In the genomic region with DNA sequence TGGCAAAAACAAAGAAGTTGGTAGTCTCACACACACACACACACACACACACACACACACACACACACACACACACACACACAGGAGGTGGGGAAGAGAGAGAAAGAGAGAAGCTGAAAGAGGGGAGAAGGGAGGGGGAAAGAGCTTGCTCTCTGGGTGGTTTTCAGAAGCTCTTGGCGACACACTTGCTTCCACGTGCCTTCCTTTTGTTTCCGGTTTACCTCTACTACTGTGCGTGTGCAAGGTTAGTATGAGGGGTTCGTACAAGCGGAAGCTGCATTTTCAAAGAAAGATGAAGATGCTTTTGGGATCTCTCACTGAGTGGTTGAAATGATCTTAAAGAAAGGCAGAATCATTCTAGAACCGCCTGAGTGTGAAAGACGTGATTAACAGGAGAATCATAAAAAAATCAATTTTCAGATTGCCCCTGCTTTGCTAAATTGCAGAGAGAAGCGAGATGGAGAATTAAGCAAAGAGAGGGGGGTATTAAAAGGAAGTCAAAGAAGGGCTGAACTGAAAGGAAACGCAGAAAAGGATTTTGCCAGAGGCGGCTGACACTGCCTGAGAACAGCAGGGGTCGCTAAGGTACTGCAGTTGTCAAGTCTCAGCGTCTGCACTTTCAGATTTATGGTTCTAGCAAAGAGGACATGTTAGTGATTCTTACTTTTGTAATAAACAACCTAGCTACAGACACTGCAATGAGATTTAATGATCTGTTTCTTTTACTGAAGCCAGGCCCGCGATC, we compare ENCODE assay signal across 8 mouse cellular contexts.
DNase-seq lines count a peak whose midpoint lies in the region; ATAC-seq and TF ChIP-seq lines count a peak whose summit lies in the region.

No protein-coding gene starts in this region.

- no peaks in the 10 kb centered on the region for H3K36me3 ChIP-seq in ES-E14 (ENCODE audit: control insufficient read depth, insufficient read depth, low read length, poor library complexity, severe bottlenecking)
- no peaks in the 10 kb centered on the region for H3K36me3 ChIP-seq in forebrain, embryonic 10.5 days (replicated peaks)
- no peaks in the 10 kb centered on the region for H3K36me3 ChIP-seq in hindbrain, embryonic 13.5 days

- DNase-seq in ES-E14 (ENCODE audit: low read depth, low spot score) = peak; percentile 30
- DNase-seq in adrenal gland, postnatal 4 days (ENCODE audit: low spot score in 2 of 2) = peak; percentile 9 to 14
- DNase-seq in forebrain, embryonic 10.5 days (ENCODE audit: extremely low spot score, low spot score) = peak; percentile 56
- DNase-seq in layer of hippocampus, postnatal 10 days (ENCODE audit: low spot score in 2 of 2) = peak; percentile 77 to 84
- peak; percentile 21 for DNase-seq in lung, postnatal 36 days
- DNase-seq in right cerebral cortex, postnatal 36 days (ENCODE audit: low spot score in 2 of 2) = peak; percentile 57 to 63
- no peak for DNase-seq in spleen, adult 18-20 months

- H3K4me1 ChIP-seq in ES-E14 (ENCODE audit: control insufficient read depth in 2 of 2, insufficient read depth in 2 of 2, low read length in 2 of 2, poor library complexity in 1 of 2) = no peaks in the 10 kb centered on the region
- H3K4me1 ChIP-seq in forebrain, embryonic 10.5 days = peaks cover 13% of the 10 kb centered on the region
- H3K4me1 ChIP-seq in hindbrain, embryonic 13.5 days (replicated peaks) = 0 out of 2 replicates have a peak, but pooled peaks cover 6% of the 10 kb centered on the region

- 17% methylated on average over 15 of the region's 15 CpGs for WGBS in forebrain, embryonic 10.5 days
- WGBS in hindbrain, embryonic 13.5 days = 19% methylated on average over 15 of the region's 15 CpGs

- H3K9ac ChIP-seq in ES-E14 (ENCODE audit: insufficient read depth, low read depth, low read length, poor library complexity, severe bottlenecking) = no peak overlapping the region
- peak overlapping the region; percentile 39; the same call in 1 of the 2 replicates for H3K9ac ChIP-seq in hindbrain, embryonic 13.5 days

- ATAC-seq in hindbrain, embryonic 13.5 days (ENCODE audit: low FRiP score) = peak; percentile 63

- in situ Hi-C loops in ES-E14 (cut with MboI; ENCODE audit: low sequenced_read_pairs in 2 of 2, unreplicated experiment in 2 of 2) = loop anchor here (10.0 to 25.0 kb wide), 3 partner anchors 548 to 1006 kb away; no protein-coding TSS in a partner anchor

- H3K4me2 ChIP-seq in hindbrain, embryonic 13.5 days = peak overlapping the region; percentile 39

- peaks cover under 1% of the 10 kb centered on the region; the same call in 1 of the 2 replicates for H3K27me3 ChIP-seq in forebrain, embryonic 10.5 days (ENCODE audit: poor library complexity, severe bottlenecking)
- no peaks in the 10 kb centered on the region for H3K27me3 ChIP-seq in hindbrain, embryonic 13.5 days

- no peak overlapping the region for H3K4me3 ChIP-seq in ES-E14 (ENCODE audit: insufficient read depth in 1 of 2, low read depth in 1 of 2, low read length in 2 of 2, poor library complexity in 1 of 2, severe bottlenecking in 1 of 2)
- peak overlapping the region; percentile 20; the same call in 1 of the 2 replicates for H3K4me3 ChIP-seq in forebrain, embryonic 10.5 days
- 0 out of 2 replicates have a peak overlapping the region, but pooled peaks have one; percentile 4 for H3K4me3 ChIP-seq in hindbrain, embryonic 13.5 days

- H3K27ac ChIP-seq in ES-E14 (ENCODE audit: insufficient read depth, low read depth, low read length, poor library complexity, severe bottlenecking) = no peak overlapping the region
- H3K27ac ChIP-seq in forebrain, embryonic 10.5 days = 0 out of 2 replicates have a peak overlapping the region, but pooled peaks have one; percentile 30
- H3K27ac ChIP-seq in hindbrain, embryonic 13.5 days = 0 out of 2 replicates have a peak overlapping the region, but pooled peaks have one; percentile 18

- no peaks in the 10 kb centered on the region for H3K9me3 ChIP-seq in ES-E14 (ENCODE audit: control insufficient read depth, insufficient read depth, low read depth, low read length)
- H3K9me3 ChIP-seq in forebrain, embryonic 10.5 days = no peaks in the 10 kb centered on the region
- H3K9me3 ChIP-seq in hindbrain, embryonic 13.5 days = no peaks in the 10 kb centered on the region

TF ChIP-seq in ES-E14, 5 proteins besides CTCF, POLR2A, EP300 and RAD21:
- TF ChIP-seq ZC3H11A (IDR thresholded peaks at IDR 0.05; ENCODE audit: borderline replicate concordance, low read depth, low read length) (peak; percentile 93), MAFK (IDR thresholded peaks at IDR 0.05; ENCODE audit: insufficient read depth, low read depth, low read length) (no peak)
TF ChIP-seq in ES-E14: peak in this region for 1.

Comparison
In these comparisons a context has a peak if more than half of its experiments do, and no peak if none do; other contexts are left out.
1. DNase-seq: peak in ES-E14 (single experiment), adrenal gland, postnatal 4 days (2 of 2), forebrain, embryonic 10.5 days (single experiment), layer of hippocampus, postnatal 10 days (2 of 2), lung, postnatal 36 days (single experiment) and right cerebral cortex, postnatal 36 days (2 of 2); none in spleen, adult 18-20 months (0 of 2).
2. H3K4me3 ChIP-seq: peak in forebrain, embryonic 10.5 days (single experiment) and hindbrain, embryonic 13.5 days (single experiment); none in ES-E14 (0 of 2).